Mouse (Mus musculus): ENCODE measurements at regions not wholly inside any gene's neighbourhood (a gene's known extent, or its start where the extent isn't known, plus 50 kb on each side); places are given as distances from the start of the nearest gene placed in this dataset.

DNA sequence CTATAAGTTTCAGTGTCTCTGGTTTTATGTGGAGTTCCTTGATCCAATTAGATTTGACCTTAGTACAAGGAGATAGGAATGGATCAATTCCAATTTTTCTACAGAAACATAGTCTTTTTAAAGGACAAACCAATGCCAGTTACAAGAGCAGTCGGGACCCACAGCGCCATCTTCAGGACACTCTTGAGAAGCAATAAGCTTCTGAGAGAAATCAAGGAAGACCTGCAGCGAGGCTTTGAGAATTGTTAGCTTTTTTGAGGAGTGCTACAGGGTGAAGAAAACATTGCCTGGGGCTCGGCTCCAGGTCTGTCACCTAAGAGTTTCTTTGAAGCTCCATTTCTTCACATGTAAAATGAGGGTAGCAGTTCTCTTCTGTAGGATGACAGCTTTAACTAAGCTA lies 112.0 kb upstream of the Ppm1h start:
- DNase-seq (ENCODE audit: low spot score): no peak

DNA sequence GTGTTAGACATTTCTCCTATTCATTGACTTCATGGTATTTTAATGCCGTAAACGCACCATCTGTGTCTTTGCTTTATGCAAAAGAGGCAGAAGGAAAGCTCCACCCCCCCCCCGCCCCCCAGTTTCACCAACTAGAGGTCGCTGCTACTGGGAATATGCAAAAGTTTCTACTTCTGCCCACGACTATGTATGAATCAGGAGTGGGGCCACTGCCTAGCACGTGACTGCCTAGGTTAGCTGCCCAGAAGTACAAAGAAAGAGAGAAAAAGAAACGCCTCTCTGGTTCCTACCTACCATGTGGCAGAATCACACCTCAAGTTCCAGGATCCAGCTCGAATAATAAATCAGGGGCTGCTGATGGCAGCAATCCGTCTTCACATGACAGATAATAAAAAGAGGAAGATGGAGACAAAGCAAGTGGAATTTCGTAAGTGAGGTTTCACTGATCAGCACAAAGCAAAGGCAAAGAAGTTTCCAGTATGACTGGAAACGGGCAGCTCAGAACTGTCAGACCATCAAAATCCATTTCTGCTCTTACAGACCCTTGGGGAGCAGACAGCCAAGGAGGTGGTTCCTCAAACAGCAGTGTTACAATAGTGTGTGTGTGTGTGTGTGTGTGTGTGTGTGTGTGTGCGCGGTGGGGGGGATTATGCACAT lies 108.9 kb upstream of the Ppm1h start:
- DNase-seq (ENCODE audit: low spot score): no peak

DNA sequence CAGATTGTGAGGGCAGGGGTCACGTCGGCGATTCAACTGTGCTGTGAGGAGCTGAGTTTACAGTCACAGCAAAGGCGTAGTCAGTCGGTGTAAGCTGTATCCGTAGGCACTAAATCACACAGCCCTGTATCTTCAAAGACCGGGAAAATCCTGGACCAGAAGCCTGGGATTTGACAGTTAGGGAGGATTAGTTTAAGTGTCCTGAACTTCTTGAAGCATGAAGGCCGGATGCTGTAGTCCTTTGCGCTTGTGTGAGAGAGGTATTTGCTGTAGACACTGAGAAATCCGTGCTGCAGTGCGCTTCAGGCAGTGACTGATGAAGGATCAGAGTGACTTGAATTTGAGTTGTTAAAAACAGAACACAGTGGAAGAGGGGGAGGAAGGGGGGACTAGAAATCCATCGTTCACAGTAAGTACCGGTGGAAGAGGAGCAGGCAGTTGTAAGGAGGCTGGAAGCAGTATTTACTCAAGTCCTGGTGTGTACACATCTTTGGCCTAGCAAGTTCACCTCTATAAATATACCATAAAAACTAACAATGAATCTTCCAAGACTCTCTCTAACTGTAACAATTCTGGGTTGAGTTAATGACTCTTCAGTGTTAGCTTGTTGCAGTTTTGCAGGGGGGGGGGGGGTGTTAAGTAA lies 107.5 kb upstream of the Ppm1h start:
- DNase-seq (ENCODE audit: low spot score): no peak

GRCm38 (mm10) chr10:122576171-122577063 lies 102.1 kb upstream of the Ppm1h start:
- no peak for DNase-seq (ENCODE audit: low spot score)

DNA sequence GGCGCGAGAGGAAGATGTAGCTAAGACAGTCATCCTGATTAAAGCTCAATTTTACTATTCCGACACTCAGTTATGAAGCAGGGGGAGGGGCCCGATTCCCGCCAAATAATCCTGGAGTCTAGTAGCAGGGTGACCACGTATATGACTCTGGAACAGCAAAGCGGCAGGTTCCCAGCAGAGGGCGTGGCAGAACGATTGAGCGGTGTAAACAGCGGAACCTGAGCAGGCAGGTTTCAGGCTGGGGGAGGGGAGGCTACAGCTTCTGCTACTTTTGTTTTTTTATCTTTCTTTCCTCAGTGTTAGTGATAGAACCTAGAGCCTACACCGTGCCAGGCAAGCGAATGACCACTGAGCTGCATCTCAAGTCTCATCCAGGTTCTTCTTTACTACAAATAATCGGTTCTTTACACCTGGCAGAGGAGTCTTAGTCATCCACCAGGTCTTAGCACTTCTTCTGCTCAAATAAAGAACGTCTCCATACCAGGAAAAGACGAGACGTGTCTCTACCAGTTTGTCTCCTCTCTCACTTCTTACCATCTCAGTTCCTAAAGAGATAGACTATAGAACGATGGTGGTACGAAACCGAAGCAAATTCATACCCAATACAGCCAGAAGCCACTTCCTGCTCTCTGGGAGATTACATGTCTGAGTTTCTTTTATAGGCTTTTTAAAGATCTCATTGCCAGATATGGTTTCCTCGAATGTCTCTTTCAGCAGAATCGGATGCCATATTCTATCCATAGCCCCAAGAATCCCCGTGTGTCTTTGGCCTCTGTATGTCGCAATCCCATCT lies 100.2 kb upstream of the Ppm1h start:
- DNase-seq (ENCODE audit: low spot score): no peak

GRCm38 (mm10) chr10:122581096-122581495 lies 97.5 kb upstream of the Ppm1h start:
- no peak for DNase-seq (ENCODE audit: low spot score)

DNA sequence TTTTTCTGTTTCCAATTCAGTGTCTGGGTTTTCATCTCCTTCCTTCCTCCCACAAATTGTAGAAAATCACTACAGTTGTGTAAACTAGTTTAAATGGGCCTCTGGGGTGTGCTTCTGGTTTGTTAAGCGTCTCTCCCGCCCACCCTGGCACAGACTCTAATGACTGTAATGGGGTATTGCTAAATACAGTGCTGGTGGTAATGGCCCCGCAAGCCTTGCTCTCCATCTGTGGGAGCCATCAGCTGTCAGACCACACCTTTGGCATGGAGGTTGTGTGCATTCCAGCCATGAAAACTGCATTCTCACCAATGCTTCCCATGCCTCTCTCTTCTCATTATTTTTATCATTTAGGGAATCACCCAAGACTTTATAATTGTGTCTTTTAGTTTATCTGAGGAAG lies 91.0 kb upstream of the Ppm1h start:
- no peak for DNase-seq (ENCODE audit: low spot score)

DNA sequence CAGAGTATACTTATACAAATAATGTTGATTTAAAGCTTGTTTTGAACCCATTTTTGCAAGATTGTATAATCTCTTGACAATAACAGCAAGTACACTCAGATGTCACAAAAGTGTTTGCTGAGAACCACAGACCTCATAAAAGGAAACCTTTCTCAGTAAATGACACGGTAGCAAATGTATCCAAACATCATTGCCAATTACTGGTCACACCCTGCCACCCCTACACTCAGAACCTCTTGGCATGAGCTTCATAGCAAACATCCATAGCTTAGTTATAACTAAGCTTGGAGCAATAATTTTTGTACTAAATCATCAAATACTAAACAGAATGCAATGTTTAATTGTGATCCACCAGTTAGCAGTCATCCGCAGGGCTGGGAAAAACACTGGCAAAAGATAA lies 79.1 kb upstream of the Ppm1h start:
- DNase-seq (ENCODE audit: low spot score): no peak

GRCm38 (mm10) chr10:122602394-122602793 lies 76.2 kb upstream of the Ppm1h start:
- DNase-seq (ENCODE audit: low spot score): no peak

DNA sequence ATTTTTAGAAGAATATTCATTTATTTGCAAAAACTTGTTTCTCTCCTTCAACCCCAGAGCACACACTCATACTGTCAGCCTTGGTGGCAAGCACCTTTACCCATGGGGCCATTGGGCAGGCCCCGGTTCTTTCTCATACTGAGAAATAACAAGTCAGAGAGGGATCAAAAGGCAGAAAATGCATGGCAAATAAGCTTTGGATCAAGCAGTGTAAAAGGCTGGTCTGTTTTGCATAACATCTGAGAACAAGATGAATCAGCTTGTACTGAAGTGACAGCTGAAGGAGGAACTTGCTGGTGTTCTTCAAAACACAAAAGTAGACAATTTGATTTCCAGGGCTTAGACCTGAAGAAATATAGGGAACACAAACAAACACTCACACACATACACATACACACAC lies 74.6 kb upstream of the Ppm1h start:
- DNase-seq (ENCODE audit: low spot score): no peak

GRCm38 (mm10) chr10:122613281-122613680 lies 65.3 kb upstream of the Ppm1h start:
- DNase-seq (ENCODE audit: low spot score): no peak

- DNase-seq (ENCODE audit: low spot score): no peak
These were observed 64.7 kb upstream of the Ppm1h start for GRCm38 (mm10) chr10:122613891-122614290.

DNA sequence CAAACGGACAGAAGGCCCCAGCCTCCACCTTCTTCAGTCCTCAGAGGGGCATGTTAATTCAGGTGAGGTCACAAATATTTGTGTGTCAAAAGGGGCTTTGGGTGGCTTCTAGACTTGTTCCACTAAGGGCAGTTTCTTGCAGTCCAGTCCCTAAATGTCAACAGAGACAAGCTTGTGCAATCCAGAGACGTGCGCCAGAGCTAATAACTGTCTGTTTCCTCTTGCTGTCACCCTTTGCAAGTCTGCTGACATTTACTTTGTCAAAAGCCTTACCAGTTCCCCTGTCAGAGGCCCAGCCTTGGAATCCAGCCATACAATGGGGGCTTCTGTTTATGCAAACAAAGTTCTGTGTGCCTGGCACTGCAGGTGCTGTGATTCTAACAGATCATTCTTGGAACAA lies 63.8 kb upstream of the Ppm1h start:
- DNase-seq (ENCODE audit: low spot score): no peak

DNA sequence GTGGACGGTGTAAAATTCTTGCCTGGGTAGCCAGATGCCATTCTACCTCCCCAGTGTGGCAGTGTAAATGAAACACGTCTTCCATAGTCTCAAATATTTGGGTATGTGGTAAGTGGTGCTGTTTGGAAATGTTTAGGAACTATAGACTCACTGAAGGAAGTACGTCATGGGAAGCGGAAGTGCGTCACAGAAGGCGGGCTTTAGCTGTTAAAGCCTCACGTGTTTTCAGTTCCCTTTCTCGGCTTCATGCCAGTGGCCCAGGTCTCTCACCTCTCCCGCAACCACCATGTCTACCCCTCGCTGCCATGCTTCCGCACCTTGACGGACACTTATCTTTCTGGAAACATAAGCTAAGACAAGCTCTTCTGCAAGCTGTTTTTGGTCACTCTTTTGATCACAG lies 62.9 kb upstream of the Ppm1h start:
- DNase-seq (ENCODE audit: low spot score): no peak

DNA sequence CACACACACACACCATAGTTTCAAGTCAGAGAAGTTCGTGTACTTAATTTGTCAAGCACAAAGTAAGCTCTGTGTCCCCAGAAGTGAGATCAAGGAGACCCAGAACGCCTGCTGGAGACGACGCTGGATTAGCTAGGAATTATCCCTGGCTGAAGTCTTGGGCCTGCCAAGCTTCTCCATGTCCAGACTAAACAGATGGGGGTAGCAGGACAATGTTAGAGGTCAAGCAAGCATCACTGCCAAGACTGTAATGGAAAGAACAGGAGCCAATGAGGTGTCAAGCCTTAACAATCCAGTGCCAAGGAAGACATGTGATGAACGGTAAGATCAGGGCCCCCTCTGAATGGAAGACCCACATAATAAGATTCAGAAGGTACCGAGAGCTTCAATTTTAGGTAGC lies 62.2 kb upstream of the Ppm1h start:
- DNase-seq (ENCODE audit: low spot score): no peak

- no peak for DNase-seq (ENCODE audit: low spot score)
These were observed 59.7 kb upstream of the Ppm1h start for GRCm38 (mm10) chr10:122618854-122619253.

- DNase-seq (ENCODE audit: low spot score): no peak
These were observed 59.0 kb upstream of the Ppm1h start for GRCm38 (mm10) chr10:122619406-122620116.
